Mouse (Mus musculus): ENCODE results near the gene Cyp2r1. TPM values are rescaled to one million over a fixed set of nuclear protein-coding genes. Genes with fewer than 3 reads are reported as not detected.
A peak's percentile ranks its signal among the peaks of the same experiment; 100 is the strongest.
"Not testable (repeated sequence)": the region's sequence is repeated elsewhere in the genome, so short reads cannot be mapped to it uniquely, and the experiment has no call there.

Cyp2r1 gene
- polyA plus RNA-seq (2015; fragmentation: Nextera tagmentation; extraction: Ambion mirVana) = 1.6 and 2.0 TPM in 2 replicates

DNA sequence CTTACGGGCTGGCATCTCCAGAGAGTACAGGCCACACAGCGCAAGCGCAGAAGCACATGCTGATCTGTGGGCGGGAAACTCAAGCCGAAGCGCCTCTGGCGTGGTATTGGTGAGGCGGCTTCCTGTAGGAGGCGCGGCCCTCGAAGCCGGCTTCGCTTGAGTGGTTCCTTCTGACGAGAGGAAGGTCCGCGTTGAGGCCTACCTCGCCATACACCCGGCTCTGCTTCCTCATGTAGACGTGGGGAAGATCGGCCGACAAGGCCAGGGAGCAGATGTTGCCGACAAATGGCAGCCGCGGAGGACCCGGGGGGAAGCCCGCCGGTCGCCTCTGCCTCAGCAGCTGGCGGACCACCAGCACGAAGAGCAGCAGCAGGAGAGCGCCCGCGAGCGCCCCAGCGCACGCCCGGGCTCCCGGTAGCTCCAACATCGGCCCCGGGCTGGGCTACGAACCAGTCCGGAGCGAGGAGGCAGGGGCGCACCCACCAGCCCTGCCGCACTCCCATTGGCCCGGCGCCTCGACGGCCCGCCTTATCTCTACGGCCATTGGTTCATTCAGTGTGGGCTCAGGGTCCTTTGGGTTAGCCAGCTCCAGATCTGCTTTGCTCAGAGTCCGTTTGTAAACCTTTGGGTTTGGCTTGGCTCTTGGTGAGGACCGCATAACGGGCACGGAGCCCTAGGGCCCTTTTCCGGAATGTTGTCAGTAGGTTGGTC lies at the start of gene Cyp2r1:
TSS of gene Cyp2r1 (minus strand) at position 442 of the 711 bp plus-strand sequence.
- peak within 1 kb of the TSS; percentile 92 for H3K4me2 ChIP-seq (replicated peaks)
- peak within 1 kb of the TSS; percentile 73 for H3K9ac ChIP-seq
- peak within 1 kb of the TSS; percentile 59 for H3K4me3 ChIP-seq (replicated peaks)
- ATAC-seq = peak; percentile 100
- peak within 1 kb of the TSS; percentile 88 for H3K27ac ChIP-seq
- 2% methylated on average over 56 of the region's 56 CpGs for WGBS
- H3K4me1 ChIP-seq (replicated peaks) = 0 out of 2 replicates have a peak, but pooled peaks cover 2% of the 10 kb centered on the region
- H3K36me3 ChIP-seq = no peaks in the 10 kb centered on the region
- H3K27me3 ChIP-seq (replicated peaks) = no peaks in the 10 kb centered on the region
- H3K9me3 ChIP-seq = no peaks in the 10 kb centered on the region

DNA sequence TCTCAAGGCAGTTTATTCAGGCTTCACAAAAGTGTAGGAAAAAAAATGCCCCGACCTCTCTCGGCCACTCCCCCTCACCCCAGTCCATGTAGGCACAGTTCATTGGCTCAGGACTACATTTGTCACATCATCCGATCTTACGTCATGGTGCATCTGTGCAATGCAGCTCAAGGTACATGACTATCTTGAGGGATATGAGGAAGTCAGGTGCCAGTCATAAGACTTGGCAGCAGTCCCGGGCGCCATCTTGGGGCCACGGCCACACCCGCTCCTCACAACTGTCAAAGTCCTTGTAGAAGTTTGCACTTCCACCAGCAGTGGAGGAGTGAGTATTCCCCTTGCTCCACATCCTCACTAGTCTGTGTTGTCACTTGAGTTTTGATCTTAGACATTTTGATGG lies 31.6 kb upstream of the Cyp2r1 start:
- not testable (repeated sequence) for H3K4me2 ChIP-seq (replicated peaks); H3K27ac ChIP-seq; H3K9ac ChIP-seq; ATAC-seq; H3K9me3 ChIP-seq; H3K36me3 ChIP-seq; H3K4me3 ChIP-seq (replicated peaks); H3K27me3 ChIP-seq (replicated peaks); H3K4me1 ChIP-seq (replicated peaks)
- 90% methylated on average over 8 of the region's 8 CpGs for WGBS

DNA sequence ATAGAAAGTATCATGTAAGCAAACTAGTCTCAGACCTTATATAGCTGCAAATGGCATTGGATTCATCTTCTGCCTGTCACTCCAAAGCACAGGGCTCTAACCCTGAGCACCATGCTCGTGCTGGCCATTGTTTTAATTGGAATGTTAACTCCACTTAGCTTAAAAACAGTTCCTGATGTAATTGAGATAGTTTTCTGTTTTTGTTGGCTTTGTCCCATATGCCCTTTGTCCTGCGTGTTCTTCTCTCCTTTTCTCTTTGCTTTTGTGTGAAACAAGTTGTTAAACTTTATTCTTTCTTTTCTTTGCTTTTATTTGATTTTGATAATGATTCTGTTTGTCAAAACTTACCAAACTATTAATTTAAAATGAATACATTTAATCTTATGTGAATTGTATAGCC lies 19.7 kb upstream of the Cyp2r1 start:
- no peak overlapping the region for H3K9ac ChIP-seq
- no peak overlapping the region for H3K27ac ChIP-seq
- no peaks in the 10 kb centered on the region for H3K9me3 ChIP-seq
- WGBS = 52% methylated on average over 2 of the region's 2 CpGs
- no peaks in the 10 kb centered on the region for H3K36me3 ChIP-seq
- no peaks in the 10 kb centered on the region for H3K4me1 ChIP-seq (replicated peaks)
- no peak overlapping the region for H3K4me3 ChIP-seq (replicated peaks)
- no peak for ATAC-seq
- no peak overlapping the region for H3K4me2 ChIP-seq (replicated peaks)
- no peaks in the 10 kb centered on the region for H3K27me3 ChIP-seq (replicated peaks)

DNA sequence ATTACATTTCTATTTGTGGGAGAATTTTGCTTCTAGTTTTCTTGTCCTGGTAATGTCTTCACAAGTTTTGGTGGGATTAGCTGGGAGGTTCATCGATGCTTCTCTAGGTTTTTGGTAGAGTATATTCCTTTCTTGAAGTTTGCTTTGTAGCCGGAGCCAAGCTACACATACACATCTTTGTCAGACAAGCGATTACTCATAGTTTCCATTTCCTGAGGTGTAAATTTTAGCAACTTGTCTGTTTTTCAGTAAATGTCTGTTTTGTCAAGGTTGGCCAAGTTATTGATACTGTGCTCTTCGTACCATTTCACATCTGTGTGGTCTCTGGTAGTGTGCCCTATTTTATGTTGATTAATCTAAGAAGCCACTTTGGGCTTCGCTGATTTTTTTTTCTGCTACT lies 18.4 kb upstream of the Cyp2r1 start:
- H3K36me3 ChIP-seq = no peaks in the 10 kb centered on the region
- H3K4me2 ChIP-seq (replicated peaks) = no peak overlapping the region
- no peaks in the 10 kb centered on the region for H3K9me3 ChIP-seq
- H3K27ac ChIP-seq = no peak overlapping the region
- no peak overlapping the region for H3K9ac ChIP-seq
- H3K4me3 ChIP-seq (replicated peaks) = no peak overlapping the region
- no peak for ATAC-seq
- no peaks in the 10 kb centered on the region for H3K27me3 ChIP-seq (replicated peaks)
- no peaks in the 10 kb centered on the region for H3K4me1 ChIP-seq (replicated peaks)
- 79% methylated on average over 5 of the region's 5 CpGs for WGBS

DNA sequence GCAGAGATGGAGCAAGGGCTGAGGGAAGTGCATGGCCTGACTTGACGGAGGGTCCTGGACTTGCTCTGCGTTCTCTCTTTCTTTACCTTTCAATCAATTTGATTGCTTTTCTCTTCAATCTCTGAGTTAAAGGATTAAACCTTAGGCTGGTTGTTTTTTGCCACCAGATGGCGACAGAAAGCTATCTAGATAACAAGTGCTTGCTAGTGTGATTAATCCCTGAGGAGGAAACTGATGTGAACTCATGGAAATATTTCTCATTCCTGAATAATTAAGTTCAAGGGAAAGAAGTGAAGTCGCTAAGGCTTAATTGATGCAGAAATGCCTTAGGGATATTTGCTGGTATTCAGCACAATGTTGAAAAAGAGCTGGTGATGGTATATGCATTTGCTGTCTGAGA lies 17.7 kb upstream of the Cyp2r1 start:
- no peak overlapping the region for H3K9ac ChIP-seq
- no peaks in the 10 kb centered on the region for H3K9me3 ChIP-seq
- no peaks in the 10 kb centered on the region for H3K27me3 ChIP-seq (replicated peaks)
- H3K36me3 ChIP-seq = no peaks in the 10 kb centered on the region
- no peak overlapping the region for H3K4me3 ChIP-seq (replicated peaks)
- WGBS = 6% methylated on average over 4 of the region's 4 CpGs
- no peak overlapping the region for H3K4me2 ChIP-seq (replicated peaks)
- no peak for ATAC-seq
- H3K4me1 ChIP-seq (replicated peaks) = no peaks in the 10 kb centered on the region
- no peak overlapping the region for H3K27ac ChIP-seq

DNA sequence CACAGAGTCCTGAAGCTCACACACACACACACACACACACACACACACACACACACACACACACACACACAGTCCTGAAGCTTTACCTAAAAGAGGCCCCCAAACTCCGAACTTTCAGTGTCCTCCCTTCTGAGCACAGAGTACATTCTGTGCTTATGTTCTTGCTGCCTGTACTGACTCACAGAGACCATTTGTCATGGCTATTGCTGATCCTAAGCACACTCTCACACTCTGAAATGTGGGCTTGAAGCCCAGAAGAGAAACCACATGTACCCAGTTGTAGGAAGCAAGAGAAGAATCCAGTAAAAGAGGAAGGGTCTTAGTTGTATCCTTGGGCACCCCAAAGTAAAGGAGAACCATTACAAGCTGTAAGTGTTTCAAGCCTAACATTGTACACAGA lies 14.9 kb upstream of the Cyp2r1 start:
- 55% methylated on average over 1 of the region's 1 CpGs for WGBS
- Histone ChIP-seq H3K36me3 (no peaks in the 10 kb centered on the region), H3K27ac (no peak overlapping the region)

DNA sequence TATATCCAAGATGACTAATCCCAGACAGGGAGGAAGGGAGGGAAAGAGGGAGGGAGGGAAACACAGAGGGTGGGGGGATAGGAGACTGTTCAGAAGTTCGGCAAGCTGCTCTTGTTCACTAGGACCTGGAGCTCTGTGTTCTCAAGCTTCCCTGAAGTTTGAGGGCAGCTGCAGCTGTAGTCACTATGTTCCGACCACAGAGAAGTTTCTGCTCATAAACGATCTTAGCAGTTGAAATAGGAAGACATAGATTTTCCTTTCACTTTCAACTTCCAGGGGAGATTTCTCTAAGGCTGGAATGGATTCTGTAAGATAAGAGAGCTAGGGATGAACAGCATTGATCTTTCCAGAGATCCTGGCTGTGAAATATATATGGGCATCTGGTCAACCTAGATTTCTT lies 14.2 kb upstream of the Cyp2r1 start:
- H3K4me3 ChIP-seq (replicated peaks) = no peak overlapping the region
- H3K4me1 ChIP-seq (replicated peaks) = no peaks in the 10 kb centered on the region
- H3K27me3 ChIP-seq (replicated peaks) = no peaks in the 10 kb centered on the region
- no peak for ATAC-seq
- no peak overlapping the region for H3K27ac ChIP-seq
- no peak overlapping the region for H3K4me2 ChIP-seq (replicated peaks)
- H3K9me3 ChIP-seq = no peaks in the 10 kb centered on the region
- 43% methylated on average over 3 of the region's 3 CpGs for WGBS
- no peak overlapping the region for H3K9ac ChIP-seq
- no peaks in the 10 kb centered on the region for H3K36me3 ChIP-seq

More for the DNA sequence above, 14.9 kb upstream of the Cyp2r1 start:
- ATAC-seq = no peak
- Histone ChIP-seq H3K9me3 (no peaks in the 10 kb centered on the region), H3K4me1 (replicated peaks) (no peaks in the 10 kb centered on the region), H3K27me3 (replicated peaks) (no peaks in the 10 kb centered on the region), H3K4me2 (replicated peaks) (no peak overlapping the region), H3K4me3 (replicated peaks) (no peak overlapping the region), H3K9ac (no peak overlapping the region)

DNA sequence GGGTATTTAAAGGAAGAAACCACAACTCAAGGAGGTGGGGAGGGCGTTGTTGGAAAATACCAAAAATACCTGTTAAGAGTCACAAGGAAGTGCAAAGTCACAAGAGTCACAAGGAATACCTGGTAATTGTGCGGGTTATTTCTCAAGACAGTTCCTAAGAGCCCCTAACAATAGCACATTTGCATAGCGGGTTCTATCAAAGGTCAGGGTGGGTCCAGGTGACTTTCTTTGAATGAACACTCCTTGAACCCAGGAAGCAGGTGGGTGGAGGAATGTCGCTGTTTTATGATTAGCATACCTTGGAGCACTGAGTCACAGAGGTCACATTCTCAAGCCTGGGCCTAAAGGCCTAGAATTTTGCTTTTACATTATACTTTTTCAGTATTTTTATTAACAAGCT lies 11.1 kb upstream of the Cyp2r1 start:
- H3K4me3 ChIP-seq (replicated peaks); H3K9ac ChIP-seq; H3K27me3 ChIP-seq (replicated peaks); H3K9me3 ChIP-seq; H3K4me2 ChIP-seq (replicated peaks); H3K36me3 ChIP-seq; H3K4me1 ChIP-seq (replicated peaks); H3K27ac ChIP-seq; ATAC-seq: not testable (repeated sequence)
- 90% methylated on average over 4 of the region's 4 CpGs for WGBS

DNA sequence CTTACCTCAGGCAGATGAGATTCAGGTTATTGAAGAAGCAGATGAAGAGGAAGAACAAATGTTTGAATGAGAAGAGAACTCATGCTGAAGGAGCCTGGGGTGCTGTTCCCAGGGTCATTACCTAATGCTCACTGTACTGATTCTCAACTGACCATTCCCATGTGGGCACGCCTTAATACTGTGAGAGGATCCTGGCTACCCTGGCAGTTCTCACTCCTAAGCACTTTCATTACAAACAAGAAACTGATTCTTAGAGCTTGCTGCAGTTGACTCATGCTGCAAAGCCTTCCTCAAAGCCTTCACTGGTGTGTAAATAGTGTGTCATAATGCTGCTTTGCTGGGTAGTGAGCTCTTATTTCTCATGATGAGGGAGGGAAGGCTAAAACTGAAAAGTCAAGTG lies 26.6 kb downstream of the Cyp2r1 start:
- H3K4me2 ChIP-seq (replicated peaks) = no peak overlapping the region
- H3K9ac ChIP-seq = no peak overlapping the region
- H3K9me3 ChIP-seq = no peaks in the 10 kb centered on the region
- no peaks in the 10 kb centered on the region for H3K4me1 ChIP-seq (replicated peaks)
- no peak for ATAC-seq
- no peak overlapping the region for H3K4me3 ChIP-seq (replicated peaks)
- 91% methylated on average over 1 of the region's 1 CpGs for WGBS
- H3K36me3 ChIP-seq = no peaks in the 10 kb centered on the region
- H3K27ac ChIP-seq = no peak overlapping the region
- H3K27me3 ChIP-seq (replicated peaks) = no peaks in the 10 kb centered on the region

DNA sequence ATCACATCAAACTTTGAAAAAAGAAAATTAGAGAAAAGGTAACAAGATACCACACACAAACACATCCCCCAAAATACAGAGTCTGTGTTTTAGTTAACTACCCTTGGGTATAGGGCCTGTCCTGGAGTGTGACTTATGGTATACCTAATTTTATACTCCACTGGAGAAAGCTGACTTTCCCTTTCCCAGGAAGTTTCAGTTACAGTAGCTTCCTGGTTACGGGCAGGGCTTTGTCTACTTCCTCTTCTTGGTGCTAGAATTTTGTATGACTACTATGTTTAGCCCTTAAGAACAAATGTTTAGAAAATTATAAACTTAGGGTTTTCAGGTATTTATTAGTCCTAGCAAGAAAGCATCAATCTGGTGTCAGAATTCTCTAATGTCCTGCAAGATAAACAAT lies 36.5 kb downstream of the Cyp2r1 start:
- no peak overlapping the region for H3K9ac ChIP-seq
- H3K4me1 ChIP-seq (replicated peaks) = no peaks in the 10 kb centered on the region
- H3K9me3 ChIP-seq = no peaks in the 10 kb centered on the region
- no peak overlapping the region for H3K4me2 ChIP-seq (replicated peaks)
- no peak for ATAC-seq
- WGBS = 67% methylated on average over 1 of the region's 1 CpGs
- H3K27ac ChIP-seq = no peak overlapping the region
- no peak overlapping the region for H3K4me3 ChIP-seq (replicated peaks)
- H3K36me3 ChIP-seq = no peaks in the 10 kb centered on the region
- H3K27me3 ChIP-seq (replicated peaks) = no peaks in the 10 kb centered on the region

DNA sequence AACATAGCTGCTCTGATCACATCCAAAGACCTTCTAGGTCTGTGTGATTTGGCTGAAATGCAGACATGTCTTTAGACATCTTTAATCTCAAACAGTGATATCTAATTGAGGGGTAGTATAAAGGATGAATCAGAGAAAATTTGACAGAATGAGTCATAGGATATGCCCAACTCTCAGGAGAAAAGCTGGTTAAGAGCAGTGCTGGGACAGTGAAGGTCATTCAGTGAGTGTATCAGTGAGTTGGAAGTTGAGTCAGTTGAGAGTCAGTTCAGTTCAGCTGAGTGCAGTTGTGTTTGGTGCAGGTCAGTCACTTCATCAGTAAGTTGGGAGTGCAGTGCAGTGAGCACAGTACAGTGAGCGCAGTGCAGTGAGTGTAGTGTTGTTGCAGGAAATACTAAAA lies 42.6 kb downstream of the Cyp2r1 start:
- Histone ChIP-seq H3K4me2 (replicated peaks) (no peak overlapping the region), H3K9me3 (no peaks in the 10 kb centered on the region), H3K27me3 (replicated peaks) (no peaks in the 10 kb centered on the region), H3K9ac (no peak overlapping the region), H3K4me1 (replicated peaks) (no peaks in the 10 kb centered on the region), H3K4me3 (replicated peaks) (no peak overlapping the region), H3K36me3 (no peaks in the 10 kb centered on the region), H3K27ac (no peak overlapping the region)
- 96% methylated on average over 1 of the region's 1 CpGs for WGBS
- no peak for ATAC-seq

DNA sequence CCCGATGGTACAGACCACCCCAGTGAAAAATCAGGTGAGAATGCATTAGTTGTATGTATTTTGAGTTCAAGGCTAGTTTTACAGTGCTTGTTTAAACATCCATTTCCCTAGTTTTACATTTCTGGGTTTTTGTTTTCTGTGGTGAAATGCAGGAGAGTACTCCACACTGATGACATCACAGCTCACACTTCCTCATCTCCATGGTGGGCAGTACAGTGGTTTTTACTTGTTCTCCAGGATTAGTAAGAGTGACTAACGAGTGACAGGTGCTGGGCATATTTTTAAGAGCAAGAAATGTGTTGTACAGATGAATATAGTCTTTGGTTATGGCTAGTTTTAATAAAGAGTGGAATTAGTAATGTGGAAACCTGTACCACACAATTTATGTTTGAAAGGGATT lies 53.9 kb downstream of the Cyp2r1 start:
- no peaks in the 10 kb centered on the region for H3K9me3 ChIP-seq
- no peaks in the 10 kb centered on the region for H3K27me3 ChIP-seq (replicated peaks)
- no peak overlapping the region for H3K27ac ChIP-seq
- no peak overlapping the region for H3K4me3 ChIP-seq (replicated peaks)
- 87% methylated on average over 2 of the region's 2 CpGs for WGBS
- no peak overlapping the region for H3K4me2 ChIP-seq (replicated peaks)
- H3K4me1 ChIP-seq (replicated peaks) = no peaks in the 10 kb centered on the region
- no peaks in the 10 kb centered on the region for H3K36me3 ChIP-seq
- ATAC-seq = no peak
- H3K9ac ChIP-seq = no peak overlapping the region

Measured in intestine, embryonic 15.5 days (tissue).